Mouse (Mus musculus): ENCODE measurements at regions not wholly inside any gene's neighbourhood (a gene's known extent, or its start where the extent isn't known, plus 50 kb on each side); places are given as distances from the start of the nearest gene placed in this dataset.

- DNase-seq = no peak
These were observed 144.6 kb upstream of the Vstm2b start for GRCm38 (mm10) chr7:40753490-40753889.

- peak; percentile 32 for DNase-seq
These were observed 135.6 kb upstream of the Vstm2b start for GRCm38 (mm10) chr7:40762520-40762919.

GRCm38 (mm10) chr7:40766142-40766541 is 132.0 kb upstream of the Vstm2b start:
- DNase-seq = no peak

GRCm38 (mm10) chr7:40776220-40776619 is 121.9 kb upstream of the Vstm2b start:
- DNase-seq = no peak

GRCm38 (mm10) chr7:40784906-40785305 is 113.2 kb upstream of the Vstm2b start:
- DNase-seq = no peak

GRCm38 (mm10) chr7:40786758-40787157 is 111.4 kb upstream of the Vstm2b start:
- DNase-seq = no peak

GRCm38 (mm10) chr7:40788486-40788885 is 109.6 kb upstream of the Vstm2b start:
- DNase-seq = no peak

- peak; percentile 10 for DNase-seq
These were observed 103.5 kb upstream of the Vstm2b start for GRCm38 (mm10) chr7:40794458-40795207.

GRCm38 (mm10) chr7:40799794-40800193 is 98.3 kb upstream of the Vstm2b start:
- DNase-seq = no peak

- no peak for DNase-seq
These were observed 96.8 kb upstream of the Vstm2b start for GRCm38 (mm10) chr7:40801291-40801690.

GRCm38 (mm10) chr7:40805211-40805610 is 92.9 kb upstream of the Vstm2b start:
- no peak for DNase-seq

- DNase-seq = no peak
These were observed 92.3 kb upstream of the Vstm2b start for GRCm38 (mm10) chr7:40805866-40806265.

GRCm38 (mm10) chr7:40812952-40813351 is 85.2 kb upstream of the Vstm2b start:
- no peak for DNase-seq

GRCm38 (mm10) chr7:40825141-40825742 is 72.9 kb upstream of the Vstm2b start:
- no peak for DNase-seq

- peak; percentile 6 for DNase-seq
These were observed 68.6 kb upstream of the Vstm2b start for GRCm38 (mm10) chr7:40829526-40829925.

GRCm38 (mm10) chr7:40831583-40831982 is 66.5 kb upstream of the Vstm2b start:
- DNase-seq = no peak

- no peak for DNase-seq
These were observed 55.7 kb upstream of the Vstm2b start for GRCm38 (mm10) chr7:40842344-40842992.

GRCm38 (mm10) chr7:40846512-40846911 is 51.6 kb upstream of the Vstm2b start:
- DNase-seq = no peak
